Mouse (Mus musculus) left cerebral cortex, adult 8-10 months (tissue): ENCODE measurements around the gene Ube2i. TPM values are rescaled to one million over a fixed set of nuclear protein-coding genes. Genes with fewer than 3 reads are reported as not detected.

Experiments
- DNase-seq, 2 experiments: peaks; one replicate each; pipeline ENCODE4 v3.0.0; 2022; ENCODE audit warnings: low spot score in 2 of 2
- total RNA-seq, 4 experiments: library from RNA; stranded (reverse); gene quantifications; 2 replicates each; pipeline ENCODE4 v1.2.4; 2022

Gene Ube2i
- 100 to 1,000 TPM; 228 to 239 (median 235) TPM for total RNA-seq

GRCm38 (mm10) chr17:25274571-25275346 is at the start of gene Ube2i:
Gene Ube2i (minus strand): TSS chr17:25274622.
- DNase-seq = no peak

- DNase-seq = no peak
These were observed 48.5 kb upstream of the Ube2i start for GRCm38 (mm10) chr17:25322930-25323329.

DNA sequence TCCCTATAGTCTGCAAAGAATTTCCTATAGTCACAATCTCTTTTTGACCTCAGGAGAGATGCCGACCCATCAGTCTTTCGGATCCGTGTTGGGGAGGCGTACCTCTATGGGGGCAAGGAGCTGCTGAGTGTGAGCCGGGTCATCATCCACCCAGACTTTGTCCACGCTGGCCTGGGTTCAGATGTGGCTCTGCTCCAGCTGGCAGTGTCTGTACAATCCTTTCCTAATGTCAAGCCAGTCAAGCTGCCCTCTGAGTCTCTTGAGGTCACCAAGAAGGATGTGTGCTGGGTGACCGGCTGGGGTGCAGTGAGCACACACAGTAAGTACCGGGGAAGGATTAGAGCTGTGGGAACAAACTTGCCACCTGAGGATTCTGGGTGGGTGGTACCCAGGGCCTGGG is 46.4 kb upstream of the Ube2i start:
- DNase-seq = no peak

- DNase-seq = no peak
These were observed 43.9 kb upstream of the Ube2i start, which contains the start of gene Prss29 for GRCm38 (mm10) chr17:25318354-25318753. Gene Prss29 (plus strand): TSS chr17:25318654.

DNA sequence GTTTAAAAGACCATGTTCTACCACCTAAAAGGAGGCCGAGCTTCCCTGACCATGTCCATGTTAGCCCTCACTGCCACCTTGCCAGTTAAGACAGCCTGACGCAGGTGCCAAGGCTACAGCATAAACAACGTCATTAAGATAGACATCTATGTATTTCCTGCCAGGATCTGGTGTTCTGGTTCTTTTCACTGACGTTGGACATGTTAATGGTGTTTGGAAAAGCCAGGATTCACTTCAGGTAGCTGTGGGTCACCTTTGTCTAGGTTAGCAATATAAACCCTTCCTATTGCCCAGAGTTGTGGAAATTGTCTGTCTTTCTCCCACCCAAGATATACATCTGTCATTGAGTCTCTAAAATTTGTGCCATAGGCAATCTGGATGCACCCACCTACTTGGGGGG is 33.9 kb upstream of the Ube2i start, which contains the start of gene Prss28:
Gene Prss28, plus strand, starts transcription at position 301 of the 400 bp plus-strand sequence.
- no peak for DNase-seq

- no peak for DNase-seq
These were observed 23.7 kb upstream of the Ube2i start, which contains the start of gene Prss34 for GRCm38 (mm10) chr17:25298094-25298493. Gene Prss34 (plus strand): TSS chr17:25298394.

- DNase-seq = no peak
These were observed 19.7 kb upstream of the Ube2i start for GRCm38 (mm10) chr17:25294111-25294510.

GRCm38 (mm10) chr17:25293495-25293894 is 19.1 kb upstream of the Ube2i start:
- no peak for DNase-seq

DNA sequence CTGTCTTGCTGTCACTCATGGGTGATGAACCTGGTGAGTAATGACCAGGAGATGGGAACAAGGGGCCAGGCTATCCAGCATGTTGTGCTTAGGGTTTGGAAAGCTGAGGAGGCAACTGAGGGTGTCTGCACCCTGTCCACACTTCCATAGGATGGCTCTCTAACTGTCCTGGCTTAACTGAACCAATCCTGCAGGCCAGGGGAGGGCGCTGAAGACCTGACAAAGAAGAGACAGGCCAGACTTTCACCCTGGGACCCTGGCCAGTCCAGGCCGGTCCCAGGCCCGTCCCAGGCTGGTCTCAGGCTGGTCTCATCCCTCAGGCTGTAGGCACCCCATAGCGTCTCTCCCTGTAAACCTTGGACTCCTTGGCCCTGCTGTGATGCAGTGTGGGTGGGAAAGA is 16.0 kb upstream of the Ube2i start:
- no peak for DNase-seq

DNA sequence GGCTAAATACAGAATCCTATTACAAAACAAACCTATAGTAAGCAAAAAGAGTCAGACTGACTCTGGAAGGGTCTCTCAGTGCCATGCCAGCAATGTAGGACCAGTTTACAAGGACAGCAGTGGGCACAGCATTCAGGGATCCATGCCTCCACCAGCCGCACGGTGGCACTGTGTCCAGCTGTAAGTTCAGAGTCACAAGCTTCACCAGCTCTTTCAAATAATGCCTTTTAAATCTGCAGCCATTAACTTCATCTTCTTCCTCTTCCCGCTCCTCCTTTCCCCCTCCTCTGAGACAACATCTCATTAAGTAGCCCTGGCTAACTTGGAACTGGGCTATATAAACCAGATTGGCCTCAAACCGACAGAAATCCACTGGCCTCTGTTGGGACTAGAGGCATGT is 14.4 kb upstream of the Ube2i start:
- DNase-seq = peak in 1 of 2 experiments; percentile 28

DNA sequence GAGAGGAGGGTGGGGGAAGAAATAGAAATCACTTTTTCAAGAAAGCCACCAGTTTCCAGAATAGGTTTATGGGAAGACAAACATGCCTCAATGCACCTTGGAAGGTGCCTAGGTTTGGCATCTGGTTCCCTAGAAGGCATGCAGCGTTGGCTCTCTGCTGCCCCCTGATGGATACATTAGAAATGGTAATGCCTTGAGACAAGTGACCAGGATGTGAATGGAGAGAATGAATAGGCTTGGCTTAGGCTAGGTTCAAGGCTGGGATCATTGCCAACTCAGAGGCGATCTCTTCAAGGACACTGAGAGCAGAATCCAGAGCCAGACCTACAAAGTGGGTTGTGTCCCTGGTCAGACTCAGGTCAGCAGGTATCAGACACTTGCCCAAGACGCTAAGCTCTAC is 10.6 kb upstream of the Ube2i start:
- peak in 1 of 2 experiments; percentile 23 for DNase-seq

GRCm38 (mm10) chr17:25282133-25282532 is 7.7 kb upstream of the Ube2i start:
- DNase-seq = no peak

- DNase-seq = no peak
These were observed 1.4 kb upstream of the Ube2i start for GRCm38 (mm10) chr17:25275833-25276232.

GRCm38 (mm10) chr17:25273706-25274501 is 518 bp downstream of the Ube2i start:
- DNase-seq = peak; percentile 68 to 92

- DNase-seq = peak; percentile 85 to 98
These were observed 1.3 kb downstream of the Ube2i start for GRCm38 (mm10) chr17:25272951-25273705.

DNA sequence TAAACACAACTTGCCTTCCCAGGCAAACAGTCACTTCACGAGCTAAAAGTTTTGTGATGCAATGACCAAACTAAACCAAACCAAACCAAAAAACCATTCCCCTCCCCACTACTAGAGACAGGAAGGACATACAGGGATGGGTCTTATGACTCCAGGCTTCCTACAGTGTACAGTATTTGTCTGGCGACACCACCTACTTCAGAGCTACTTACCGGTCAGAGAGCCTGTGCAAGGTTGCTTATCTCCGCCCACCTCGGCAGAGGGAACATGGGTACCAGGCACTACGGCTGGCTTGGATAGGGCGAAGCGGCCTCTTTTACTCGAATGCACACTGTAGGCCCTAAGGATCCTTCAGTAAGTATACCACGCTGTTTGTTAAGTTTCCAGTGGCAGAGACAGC is 2.1 kb downstream of the Ube2i start:
- no peak for DNase-seq

GRCm38 (mm10) chr17:25270795-25271335 is 3.6 kb downstream of the Ube2i start:
- no peak for DNase-seq

GRCm38 (mm10) chr17:25264453-25264852 is 10.0 kb downstream of the Ube2i start:
- no peak for DNase-seq

DNA sequence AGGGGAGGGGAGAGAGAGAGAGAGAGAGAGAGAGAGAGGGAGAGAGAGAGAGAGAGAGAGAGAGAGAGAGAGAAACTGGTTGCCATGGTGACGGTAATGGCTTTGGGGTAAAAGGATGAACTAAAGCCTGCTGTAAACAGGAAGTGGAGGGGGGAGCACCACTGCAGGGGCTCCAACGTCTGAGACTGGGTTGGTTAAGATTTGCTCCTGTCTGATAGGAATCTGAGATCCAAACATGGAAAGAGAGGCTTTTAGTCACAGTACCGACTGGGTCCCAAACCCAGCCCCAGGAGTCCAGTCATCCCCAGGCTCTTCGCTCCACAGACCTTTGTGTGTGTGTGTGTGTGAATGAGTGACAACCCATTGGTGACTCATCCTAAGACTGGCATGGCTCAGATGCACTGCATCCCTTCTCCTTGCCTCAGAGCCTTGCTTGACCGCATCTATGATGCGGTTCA is 16.6 kb downstream of the Ube2i start:
- no peak for DNase-seq

- DNase-seq = no peak
These were observed 18.2 kb downstream of the Ube2i start, which contains the start of gene Baiap3 for GRCm38 (mm10) chr17:25256140-25256754. Gene Baiap3 (minus strand): TSS chr17:25256364.

- no peak for DNase-seq
These were observed 19.3 kb downstream of the Ube2i start for GRCm38 (mm10) chr17:25255110-25255509.
